ENCODE assay signal across 11 mouse cellular contexts in the genomic region with DNA sequence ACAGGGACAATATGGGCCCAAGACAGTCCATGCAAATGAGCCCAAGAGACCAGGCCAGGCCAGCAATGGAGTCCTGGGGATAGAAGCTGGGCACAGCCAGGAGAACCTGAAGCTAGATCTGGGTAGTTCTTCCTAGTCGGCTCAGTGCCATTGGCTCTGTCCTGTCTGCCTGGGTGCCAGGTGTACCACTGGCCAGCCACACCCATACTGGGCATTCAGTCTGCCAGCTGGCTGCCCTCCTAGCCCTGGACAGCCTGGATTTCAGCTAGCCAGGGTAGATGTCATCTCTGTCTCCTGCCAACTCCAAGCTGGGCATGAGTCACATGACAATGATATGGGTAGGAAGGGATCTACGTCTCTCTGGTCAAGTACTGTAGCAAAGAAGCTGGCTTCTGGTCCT. TPM values are rescaled to one million over a fixed set of nuclear protein-coding genes. Genes with fewer than 3 reads are reported as not detected.
DNase-seq lines count a peak whose midpoint lies in the region; ATAC-seq and TF ChIP-seq lines count a peak whose summit lies in the region.
"Had no signal": no experiment of that assay in that cellular context is flagged by ENCODE, and none has a peak within 500 bp of the region (broad histone marks: within the 10 kb centered on the region; RNA-seq: fewer than 3 reads in every experiment).

No protein-coding gene starts in this region.

- no peaks in the 10 kb centered on the region for H3K36me3 ChIP-seq in heart, adult 2 months (ENCODE audit: control insufficient read depth, insufficient read depth, low read length)
- peaks cover 18% of the 10 kb centered on the region for H3K36me3 ChIP-seq in heart, embryonic 10.5 days
- no peaks in the 10 kb centered on the region; the same call in 1 of the 2 replicates for H3K36me3 ChIP-seq in stomach, postnatal 0 days (ENCODE audit: control insufficient read depth, insufficient read depth, low read length)
- H3K36me3 ChIP-seq in forebrain, embryonic 16.5 days (ENCODE audit: control insufficient read depth, insufficient read depth): no peaks in the 10 kb centered on the region; the same call in 1 of the 2 replicates

- H3K27ac ChIP-seq in heart, adult 2 months: peak overlapping the region; percentile 62
- H3K27ac ChIP-seq in heart, embryonic 10.5 days: no peak overlapping the region
- peak overlapping the region; percentile 56 for H3K27ac ChIP-seq in stomach, postnatal 0 days (replicated peaks)
- no peak overlapping the region for H3K27ac ChIP-seq in forebrain, embryonic 16.5 days (ENCODE audit: low read length)
- H3K27ac ChIP-seq: embryonic facial prominence, embryonic 13.5 days; neural tube, embryonic 12.5 days had no signal

- no peak overlapping the region for H3K4me3 ChIP-seq in heart, adult 2 months
- no peak overlapping the region for H3K4me3 ChIP-seq in heart, embryonic 10.5 days
- H3K4me3 ChIP-seq in stomach, postnatal 0 days (ENCODE audit: low read depth, low read length): no peak overlapping the region
- H3K4me3 ChIP-seq in forebrain, embryonic 16.5 days (replicated peaks; ENCODE audit: low read length): no peak overlapping the region
- H3K4me3 ChIP-seq: embryonic facial prominence, embryonic 13.5 days; neural tube, embryonic 12.5 days had no signal

- H3K27me3 ChIP-seq in heart, adult 2 months (ENCODE audit: control insufficient read depth, insufficient read depth, low read length): no peaks in the 10 kb centered on the region
- H3K27me3 ChIP-seq in heart, embryonic 10.5 days (ENCODE audit: insufficient read depth, poor library complexity, severe bottlenecking): no peaks in the 10 kb centered on the region
- H3K27me3 ChIP-seq in stomach, postnatal 0 days (ENCODE audit: control insufficient read depth, insufficient read depth, low read length): no peaks in the 10 kb centered on the region
- H3K27me3 ChIP-seq in forebrain, embryonic 16.5 days (replicated peaks; ENCODE audit: control insufficient read depth, insufficient read depth, low read length): no peaks in the 10 kb centered on the region
- H3K27me3 ChIP-seq: embryonic facial prominence, embryonic 13.5 days; neural tube, embryonic 12.5 days had no signal

- H3K4me2 ChIP-seq in stomach, postnatal 0 days (replicated peaks; ENCODE audit: low read depth): no peak overlapping the region
- H3K4me2 ChIP-seq in forebrain, embryonic 16.5 days (ENCODE audit: low read length): no peak overlapping the region
- H3K4me2 ChIP-seq: embryonic facial prominence, embryonic 13.5 days; lung, embryonic 14.5 days; neural tube, embryonic 12.5 days had no signal

- DNase-seq in heart, adult 2 months: peak; percentile 73 to 89
- DNase-seq in heart, embryonic 10.5 days (ENCODE audit: low spot score): no peak
- DNase-seq in urinary bladder, postnatal 14 days (ENCODE audit: low spot score): peak; percentile 59
- DNase-seq in urinary bladder, postnatal 4 days (ENCODE audit: low spot score in 2 of 2): no peak
- DNase-seq in gastrocnemius, postnatal 14 days: peak; percentile 88
- no peak for DNase-seq in stomach, postnatal 0 days (ENCODE audit: low spot score)
- no peak for DNase-seq in layer of hippocampus, postnatal 36 days
- DNase-seq: lung, embryonic 14.5 days had no signal

- intact Hi-C loops in heart, adult 2 months (cut with DNase I): no loop called here
- intact Hi-C loops in gastrocnemius, postnatal 14 days (cut with DNase I; ENCODE audit: low total_unique reads): no loop called here

- H3K4me1 ChIP-seq in heart, adult 2 months (ENCODE audit: control insufficient read depth, insufficient read depth, low read length): peaks cover 6% of the 10 kb centered on the region
- H3K4me1 ChIP-seq in heart, embryonic 10.5 days: peaks cover 41% of the 10 kb centered on the region
- no peaks in the 10 kb centered on the region for H3K4me1 ChIP-seq in stomach, postnatal 0 days (replicated peaks; ENCODE audit: control insufficient read depth, insufficient read depth)
- peaks cover 14% of the 10 kb centered on the region for H3K4me1 ChIP-seq in forebrain, embryonic 16.5 days (replicated peaks; ENCODE audit: control insufficient read depth, insufficient read depth, low read length)

- no peak for TF ChIP-seq CTCF in heart, adult 2 months (IDR thresholded peaks at IDR 0.05)
- TF ChIP-seq CTCF in stomach, postnatal 0 days (IDR thresholded peaks at IDR 0.05; ENCODE audit: low read depth): no peak

- TF ChIP-seq EP300 in heart, adult 2 months (IDR thresholded peaks at IDR 0.05; ENCODE audit: insufficient read depth, low read depth, low read length): peak; percentile 63; the same call in 1 of the 2 replicates
- no peak for TF ChIP-seq EP300 in stomach, postnatal 0 days (optimal IDR thresholded peaks at IDR 0.05)

- no peak for TF ChIP-seq POLR2A in heart, adult 2 months (IDR thresholded peaks at IDR 0.05; ENCODE audit: insufficient read depth, low read depth, low read length)

- 57% methylated on average over 2 of the region's 2 CpGs for WGBS in heart, adult 2 months
- 81% methylated on average over 2 of the region's 2 CpGs for WGBS in heart, embryonic 10.5 days
- WGBS in stomach, postnatal 0 days: 82% methylated on average over 2 of the region's 2 CpGs
- 83% methylated on average over 2 of the region's 2 CpGs for WGBS in forebrain, embryonic 16.5 days

- ATAC-seq in stomach, postnatal 0 days (ENCODE audit: low FRiP score, low TSS enrichment): peak; percentile 4; the same call in 1 of the 2 replicates
- ATAC-seq in forebrain, embryonic 16.5 days: no peak

- no peak overlapping the region for H3K9ac ChIP-seq in heart, adult 2 months (ENCODE audit: low read depth, low read length)
- H3K9ac ChIP-seq in stomach, postnatal 0 days (ENCODE audit: low read length): no peak overlapping the region
- H3K9ac ChIP-seq in forebrain, embryonic 16.5 days (replicated peaks; ENCODE audit: low read depth, low read length): no peak overlapping the region
- H3K9ac ChIP-seq: embryonic facial prominence, embryonic 13.5 days; lung, embryonic 14.5 days; neural tube, embryonic 12.5 days had no signal

- H3K9me3 ChIP-seq in heart, embryonic 10.5 days: no peaks in the 10 kb centered on the region
- H3K9me3 ChIP-seq in stomach, postnatal 0 days (ENCODE audit: control insufficient read depth, low read length): no peaks in the 10 kb centered on the region
- H3K9me3 ChIP-seq in forebrain, embryonic 16.5 days (ENCODE audit: control insufficient read depth, low read length): no peaks in the 10 kb centered on the region
- H3K9me3 ChIP-seq: embryonic facial prominence, embryonic 13.5 days; neural tube, embryonic 12.5 days had no signal

- no peaks in the 10 kb centered on the region for H3K79me2 ChIP-seq in heart, adult 2 months (replicated peaks; ENCODE audit: control insufficient read depth, insufficient read depth, low read length)

RNA-seq across cellular contexts. Expression of a gene that starts 29.7 kb away (rescaled TPM):
- total RNA-seq in heart, adult 2 months (2021): 1 to 10 TPM; 5.1 to 5.3 TPM
- polyA plus RNA-seq in heart, adult 2 months (2012; rRNA removed): 8.3 and 10.2 TPM in 2 replicates
- polyA plus RNA-seq in heart, embryonic 10.5 days (2016; fragmentation: Nextera tagmentation; extraction: Ambion mirVana): 5.5 and 5.8 TPM in 2 replicates
- total RNA-seq in gastrocnemius, postnatal 14 days (2021): 1 to 10 TPM; 2.7 to 3.7 TPM
- polyA plus RNA-seq in stomach, postnatal 0 days (2015; fragmentation: Nextera tagmentation; extraction: Ambion mirVana): 3.4 and 4.1 TPM in 2 replicates
- 13.1 and 18.2 TPM in 2 replicates for polyA plus RNA-seq in forebrain, embryonic 16.5 days (2015; fragmentation: Nextera tagmentation; extraction: Ambion mirVana)
- 10 to 100 TPM; 88.1 to 89.4 TPM for total RNA-seq in layer of hippocampus, postnatal 36 days (2021)

RNA-seq across cellular contexts. Expression of a gene that starts 30.7 kb away (rescaled TPM):
- total RNA-seq in heart, adult 2 months (2021): 10 to 100 TPM; 17.7 to 18.5 TPM
- 7.3 and 8.8 TPM in 2 replicates for polyA plus RNA-seq in heart, adult 2 months (2012; rRNA removed)
- 41.0 and 52.7 TPM in 2 replicates for polyA plus RNA-seq in heart, embryonic 10.5 days (2016; fragmentation: Nextera tagmentation; extraction: Ambion mirVana)
- 10 to 100 TPM; 20.9 to 25.4 TPM for total RNA-seq in gastrocnemius, postnatal 14 days (2021)
- 22.3 and 22.5 TPM in 2 replicates for polyA plus RNA-seq in stomach, postnatal 0 days (2015; fragmentation: Nextera tagmentation; extraction: Ambion mirVana)
- polyA plus RNA-seq in forebrain, embryonic 16.5 days (2015; fragmentation: Nextera tagmentation; extraction: Ambion mirVana): 38.0 and 41.5 TPM in 2 replicates
- total RNA-seq in layer of hippocampus, postnatal 36 days (2021): 10 to 100 TPM; 33.3 to 34.4 TPM

RNA-seq across cellular contexts. Expression of a gene that starts 36.5 kb away (rescaled TPM):
- 10 to 100 TPM in 1 of 2 experiments, 1 to 10 TPM in 1; 6.7 to 10.7 TPM for total RNA-seq in heart, adult 2 months (2021)
- 5.4 and 6.9 TPM in 2 replicates for polyA plus RNA-seq in heart, adult 2 months (2012; rRNA removed)
- polyA plus RNA-seq in heart, embryonic 10.5 days (2016; fragmentation: Nextera tagmentation; extraction: Ambion mirVana): 3.2 and 3.8 TPM in 2 replicates
- 1 to 10 TPM; 5.4 to 6.1 TPM for total RNA-seq in gastrocnemius, postnatal 14 days (2021)
- 2.5 and 2.6 TPM in 2 replicates for polyA plus RNA-seq in stomach, postnatal 0 days (2015; fragmentation: Nextera tagmentation; extraction: Ambion mirVana)
- polyA plus RNA-seq in forebrain, embryonic 16.5 days (2015; fragmentation: Nextera tagmentation; extraction: Ambion mirVana): 8.6 and 9.2 TPM in 2 replicates
- 10 to 100 TPM; 28.3 to 30.5 TPM for total RNA-seq in layer of hippocampus, postnatal 36 days (2021)

RNA-seq across cellular contexts. Expression of a gene that starts 58.4 kb away (rescaled TPM):
- total RNA-seq in heart, adult 2 months (2021): 10 to 100 TPM; 17.8 to 19.5 TPM
- 18.1 and 26.5 TPM in 2 replicates for polyA plus RNA-seq in heart, adult 2 months (2012; rRNA removed)
- polyA plus RNA-seq in heart, embryonic 10.5 days (2016; fragmentation: Nextera tagmentation; extraction: Ambion mirVana): 11.8 and 14.0 TPM in 2 replicates
- total RNA-seq in gastrocnemius, postnatal 14 days (2021): 10 to 100 TPM; 10.6 to 10.8 TPM
- polyA plus RNA-seq in stomach, postnatal 0 days (2015; fragmentation: Nextera tagmentation; extraction: Ambion mirVana): 6.1 and 6.7 TPM in 2 replicates
- 18.6 and 19.2 TPM in 2 replicates for polyA plus RNA-seq in forebrain, embryonic 16.5 days (2015; fragmentation: Nextera tagmentation; extraction: Ambion mirVana)
- total RNA-seq in layer of hippocampus, postnatal 36 days (2021): 10 to 100 TPM; 33.7 to 34.4 TPM

RNA-seq across cellular contexts. Expression of a gene that starts 58.6 kb away (rescaled TPM):
- 10 to 100 TPM; 24.1 to 31.7 TPM for total RNA-seq in heart, adult 2 months (2021)
- polyA plus RNA-seq in heart, adult 2 months (2012; rRNA removed): 12.6 and 25.1 TPM in 2 replicates
- polyA plus RNA-seq in heart, embryonic 10.5 days (2016; fragmentation: Nextera tagmentation; extraction: Ambion mirVana): 16.9 and 17.0 TPM in 2 replicates
- 10 to 100 TPM; 19.1 to 21.2 TPM for total RNA-seq in gastrocnemius, postnatal 14 days (2021)
- polyA plus RNA-seq in stomach, postnatal 0 days (2015; fragmentation: Nextera tagmentation; extraction: Ambion mirVana): 8.0 and 9.7 TPM in 2 replicates
- polyA plus RNA-seq in forebrain, embryonic 16.5 days (2015; fragmentation: Nextera tagmentation; extraction: Ambion mirVana): 44.5 and 46.5 TPM in 2 replicates
- 10 to 100 TPM; 95.7 to 99.8 TPM for total RNA-seq in layer of hippocampus, postnatal 36 days (2021)

Comparison
In these comparisons a context has a peak if more than half of its experiments do, and no peak if none do; other contexts are left out.
1. DNase-seq: peak in heart, adult 2 months (2 of 2), urinary bladder, postnatal 14 days (single experiment) and gastrocnemius, postnatal 14 days (single experiment); none in heart, embryonic 10.5 days (single experiment), urinary bladder, postnatal 4 days (0 of 2), stomach, postnatal 0 days (single experiment) and layer of hippocampus, postnatal 36 days (0 of 2).
2. H3K27ac ChIP-seq: peak in heart, adult 2 months (single experiment) and stomach, postnatal 0 days (single experiment); none in heart, embryonic 10.5 days (single experiment) and forebrain, embryonic 16.5 days (single experiment).